Mouse (Mus musculus) heart, embryonic 16.5 days (tissue): ENCODE data around the gene Rangrf. TPM values are rescaled to one million over a fixed set of nuclear protein-coding genes. Genes with fewer than 3 reads are reported as not detected.
"Not testable (repeated sequence)": the region's sequence is repeated elsewhere in the genome, so short reads cannot be mapped to it uniquely, and the experiment has no call there.

Source experiments
- ATAC-seq: fragments of 200-750 bp; cut with Nextera tagmentation; replicated peaks from 2 replicates; pipeline ENCODE4 v1.8.0; 2017; ENCODE audit warnings: moderate number of reproducible peaks; ENCODE audit not compliant: insufficient read depth, low FRiP score; ENCODE audit errors: extremely low read depth
- H3K27ac ChIP-seq: fragments of 300-500 bp; sonication (generic); 2 replicates; pipeline ENCODE4 v1.5.1; 2014; ENCODE audit warnings: mild to moderate bottlenecking, low read length, control low read depth, moderate library complexity
- H3K27me3 ChIP-seq: fragments of 300-500 bp; sonication (generic); 2 replicates; pipeline ENCODE4 v1.6.1; 2014; ENCODE audit warnings: low read length, mixed read lengths; ENCODE audit not compliant: control insufficient read depth, insufficient read depth
- H3K36me3 ChIP-seq: fragments of 300-500 bp; sonication (generic); 2 replicates; pipeline ENCODE4 v1.6.1; 2014; ENCODE audit not compliant: control insufficient read depth, insufficient read depth
- H3K4me1 ChIP-seq: fragments of 300-500 bp; sonication (generic); 2 replicates; pipeline ENCODE4 v1.6.1; 2014; ENCODE audit warnings: low read length, mixed read lengths; ENCODE audit not compliant: control insufficient read depth, insufficient read depth
- H3K4me2 ChIP-seq: fragments of 300-500 bp; sonication (generic); 2 replicates; pipeline ENCODE4 v1.6.1; 2014; ENCODE audit warnings: low read depth, mild to moderate bottlenecking, control low read depth, low read length
- H3K4me3 ChIP-seq: fragments of 300-500 bp; sonication (generic); 2 replicates; pipeline ENCODE4 v1.5.1; 2014; ENCODE audit warnings: mild to moderate bottlenecking, control low read depth, low read length
- H3K9ac ChIP-seq: fragments of 300-500 bp; sonication (generic); 2 replicates; pipeline ENCODE4 v1.6.1; 2014; ENCODE audit warnings: low read length, control low read depth
- H3K9me3 ChIP-seq: fragments of 300-500 bp; sonication (generic); replicated peaks from 2 replicates; pipeline ENCODE4 v1.6.1; 2016; ENCODE audit warnings: low read length; ENCODE audit not compliant: control insufficient read depth
- WGBS: fragments of 180-500 bp; shearing (Covaris S2); extraction: QIAGEN DNeasy Blood & Tissue Kit; methylation state at CpG from one replicate; pipeline ENCODE4 v1.1.7; 2014; 5-methylcytosine and 5-hydroxymethylcytosine counted together
- polyA plus RNA-seq: library from polyadenylated mRNA; unstranded; fragments of >200 nt; fragmentation: Nextera tagmentation; extraction: Ambion mirVana; gene quantifications from 2 replicates; pipeline ENCODE4 v1.2.1, GENCODE M21; 2015

Rangrf gene
- polyA plus RNA-seq, 1 experiment from 2014 or later, result 79.2 TPM

GRCm38 (mm10) chr11:68942731-68943130, 32.3 kb downstream of the Rangrf start:
- H3K4me1 ChIP-seq, result peaks cover 7% of the 10 kb centered on the region
- no peaks in the 10 kb centered on the region for H3K27me3 ChIP-seq
- H3K9ac ChIP-seq, result no peak overlapping the region
- no peaks in the 10 kb centered on the region for H3K9me3 ChIP-seq
- ATAC-seq, result no peak
- H3K36me3 ChIP-seq, result peaks cover 3% of the 10 kb centered on the region; the same call in 1 of the 2 replicates
- H3K4me2 ChIP-seq, result no peak overlapping the region
- WGBS, result 85% methylated on average over 8 of the region's 8 CpGs
- no peak overlapping the region for H3K27ac ChIP-seq
- H3K4me3 ChIP-seq, result no peak overlapping the region

- ATAC-seq, result no peak
- peak overlapping the region; percentile 61 for H3K4me3 ChIP-seq
- peak overlapping the region; percentile 67 for H3K4me2 ChIP-seq
- peaks cover 3% of the 10 kb centered on the region; the same call in 1 of the 2 replicates for H3K36me3 ChIP-seq
- H3K27me3 ChIP-seq, result no peaks in the 10 kb centered on the region
- no peak overlapping the region for H3K27ac ChIP-seq
- WGBS, result 60% methylated on average over 4 of the region's 4 CpGs
- H3K9me3 ChIP-seq, result no peaks in the 10 kb centered on the region
- H3K9ac ChIP-seq, result peak overlapping the region; percentile 71
- peaks cover 3% of the 10 kb centered on the region for H3K4me1 ChIP-seq
These were observed 34.5 kb downstream of the Rangrf start for GRCm38 (mm10) chr11:68940516-68940915.

GRCm38 (mm10) chr11:68939451-68940304, 35.3 kb downstream of the Rangrf start:
- peak; percentile 98 for ATAC-seq
- H3K4me3 ChIP-seq, result peak overlapping the region; percentile 61
- H3K27ac ChIP-seq, result peak overlapping the region; percentile 69
- H3K4me1 ChIP-seq, result peaks cover 3% of the 10 kb centered on the region
- peak overlapping the region; percentile 67 for H3K4me2 ChIP-seq
- WGBS, result 2% methylated on average over 16 of the region's 16 CpGs
- peak overlapping the region; percentile 71 for H3K9ac ChIP-seq
- peaks cover 3% of the 10 kb centered on the region; the same call in 1 of the 2 replicates for H3K36me3 ChIP-seq
- H3K27me3 ChIP-seq, result no peaks in the 10 kb centered on the region
- no peaks in the 10 kb centered on the region for H3K9me3 ChIP-seq

- H3K9me3 ChIP-seq, H3K4me3 ChIP-seq, H3K36me3 ChIP-seq, H3K9ac ChIP-seq, H3K4me1 ChIP-seq, H3K4me2 ChIP-seq, ATAC-seq, H3K27ac ChIP-seq, H3K27me3 ChIP-seq: not testable (repeated sequence)
- 81% methylated on average over 4 of the region's 4 CpGs for WGBS
These were observed 38.0 kb downstream of the Rangrf start for GRCm38 (mm10) chr11:68936951-68937350.

- Histone ChIP-seq H3K9me3 (no peaks in the 10 kb centered on the region), H3K9ac (no peak overlapping the region), H3K4me3 (no peak overlapping the region), H3K4me1 (no peaks in the 10 kb centered on the region; the same call in 1 of the 2 replicates), H3K27me3 (no peaks in the 10 kb centered on the region), H3K4me2 (no peak overlapping the region), H3K27ac (no peak overlapping the region), H3K36me3 (no peaks in the 10 kb centered on the region)
- ATAC-seq, result no peak
- 63% methylated on average over 5 of the region's 5 CpGs for WGBS
These were observed 41.0 kb downstream of the Rangrf start for GRCm38 (mm10) chr11:68933885-68934507.

- no peaks in the 10 kb centered on the region for H3K27me3 ChIP-seq
- no peak overlapping the region for H3K4me3 ChIP-seq
- H3K9me3 ChIP-seq, result no peaks in the 10 kb centered on the region
- 59% methylated on average over 6 of the region's 6 CpGs for WGBS
- H3K27ac ChIP-seq, result no peak overlapping the region
- no peak for ATAC-seq
- no peaks in the 10 kb centered on the region for H3K4me1 ChIP-seq
- no peak overlapping the region for H3K4me2 ChIP-seq
- no peaks in the 10 kb centered on the region for H3K36me3 ChIP-seq
- no peak overlapping the region for H3K9ac ChIP-seq
These were observed 45.0 kb downstream of the Rangrf start for GRCm38 (mm10) chr11:68929947-68930346.

- no peak for ATAC-seq
- no peaks in the 10 kb centered on the region for H3K4me1 ChIP-seq
These were observed 48.0 kb downstream of the Rangrf start, which contains the start of gene Odf4 for GRCm38 (mm10) chr11:68926981-68927380. TSS of gene Odf4 (minus strand) at chr11:68927081.

GRCm38 (mm10) chr11:68924749-68925148, 50.2 kb downstream of the Rangrf start:
- no peak overlapping the region for H3K4me2 ChIP-seq
- 0 out of 2 replicates have a peak, but pooled peaks cover 2% of the 10 kb centered on the region for H3K27me3 ChIP-seq
- 81% methylated on average over 2 of the region's 2 CpGs for WGBS
- no peaks in the 10 kb centered on the region for H3K9me3 ChIP-seq
- no peak overlapping the region for H3K9ac ChIP-seq
- H3K4me1 ChIP-seq, result no peaks in the 10 kb centered on the region
- no peak overlapping the region for H3K27ac ChIP-seq
- ATAC-seq, result no peak
- H3K4me3 ChIP-seq, result no peak overlapping the region
- no peaks in the 10 kb centered on the region for H3K36me3 ChIP-seq

More at GRCm38 (mm10) chr11:68926981-68927380, 48.0 kb downstream of the Rangrf start, which contains the start of gene Odf4:
- Histone ChIP-seq H3K27ac (no peak within 1 kb of the TSS), H3K9ac (no peak within 1 kb of the TSS), H3K27me3 (no peaks in the 10 kb centered on the region), H3K36me3 (no peaks in the 10 kb centered on the region), H3K4me3 (no peak within 1 kb of the TSS), H3K9me3 (no peaks in the 10 kb centered on the region), H3K4me2 (no peak within 1 kb of the TSS)
- 73% methylated on average over 3 of the region's 3 CpGs for WGBS

- ATAC-seq, result no peak
- no peaks in the 10 kb centered on the region for H3K36me3 ChIP-seq
- 59% methylated on average over 3 of the region's 3 CpGs for WGBS
- H3K9ac ChIP-seq, result no peak overlapping the region
- H3K27me3 ChIP-seq, result 0 out of 2 replicates have a peak, but pooled peaks cover 2% of the 10 kb centered on the region
- no peaks in the 10 kb centered on the region for H3K9me3 ChIP-seq
- no peak overlapping the region for H3K27ac ChIP-seq
- no peaks in the 10 kb centered on the region for H3K4me1 ChIP-seq
- no peak overlapping the region for H3K4me3 ChIP-seq
- H3K4me2 ChIP-seq, result no peak overlapping the region
These were observed 51.8 kb downstream of the Rangrf start for GRCm38 (mm10) chr11:68923191-68923590.
